Mouse (Mus musculus): Measurements from ENCODE around the gene Tmem40.

- TF ChIP-seq CTCF (IDR thresholded peaks at IDR 0.05; ENCODE audit: borderline replicate concordance, extremely low read depth, insufficient read depth, insufficient read length) (no peak), POLR2A (IDR thresholded peaks at IDR 0.05; ENCODE audit: borderline replicate concordance, extremely low read depth, insufficient read depth, insufficient read length, poor library complexity, severe bottlenecking) (no peak)
Observed at GRCm38 (mm10) chr6:115695124-115695523, 67.1 kb downstream of the Tmem40 start.

Measured in brain, embryonic 14.5 days (tissue).